Comparison of ENCODE assay signal across 8 mouse cellular contexts in the genomic region with DNA sequence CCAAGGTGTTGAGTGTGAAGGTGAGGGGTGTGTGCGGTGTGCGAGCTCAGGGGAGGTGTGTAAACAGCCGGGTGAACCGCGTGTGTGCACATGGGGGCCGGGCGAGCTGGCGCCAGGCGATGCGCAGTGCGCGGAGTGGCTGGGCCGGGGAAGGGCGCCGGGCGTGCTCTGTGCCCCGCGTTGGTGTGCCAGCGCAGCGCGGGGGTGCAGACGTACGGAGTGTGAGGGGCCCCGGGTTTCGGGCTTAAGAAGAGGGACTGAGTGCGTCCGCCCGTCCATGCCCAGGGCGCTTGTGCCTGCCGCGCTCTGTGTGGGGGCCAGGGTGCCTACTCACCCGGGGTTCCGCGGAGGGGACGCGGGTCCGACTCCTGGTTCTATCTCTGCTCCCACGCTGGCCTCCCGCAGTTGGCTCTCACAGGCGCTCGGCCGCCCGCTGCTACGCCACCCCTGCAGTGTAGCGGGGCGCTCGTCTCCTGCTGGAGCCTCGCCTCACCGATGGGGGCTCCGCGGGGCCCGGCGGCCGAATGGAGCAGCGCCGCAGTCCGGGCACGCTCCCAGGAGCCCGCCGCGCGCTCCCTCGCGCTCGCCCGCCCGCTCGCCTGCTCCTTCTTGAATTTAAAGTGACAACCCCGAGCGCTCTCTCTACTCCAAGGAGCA. TPM values are rescaled to one million over a fixed set of nuclear protein-coding genes. Genes with fewer than 3 reads are reported as not detected.
DNase-seq lines count a peak whose midpoint lies in the region; ATAC-seq and TF ChIP-seq lines count a peak whose summit lies in the region.

No protein-coding gene starts in this region.

- peak overlapping the region; percentile 75 for H3K9ac ChIP-seq in kidney, embryonic 16.5 days (replicated peaks; ENCODE audit: low read length)
- H3K9ac ChIP-seq in liver, embryonic 13.5 days: peak overlapping the region; percentile 43

- no peaks in the 10 kb centered on the region for H3K9me3 ChIP-seq in kidney, embryonic 16.5 days (ENCODE audit: low read length)
- H3K9me3 ChIP-seq in liver, embryonic 13.5 days (replicated peaks): no peaks in the 10 kb centered on the region

- H3K4me1 ChIP-seq in kidney, embryonic 16.5 days (ENCODE audit: insufficient read depth, low read length): peaks cover 16% of the 10 kb centered on the region
- peaks cover 12% of the 10 kb centered on the region for H3K4me1 ChIP-seq in liver, embryonic 13.5 days (replicated peaks)

- no peak for TF ChIP-seq CTCF in gastrocnemius, adult 2 months (IDR thresholded peaks at IDR 0.05)

- ATAC-seq in kidney, embryonic 16.5 days (ENCODE audit: low FRiP score, low TSS enrichment): peak; percentile 68
- ATAC-seq in liver, embryonic 13.5 days (ENCODE audit: low read depth): peak; percentile 44; the same call in 1 of the 2 replicates
- ATAC-seq in inflammation-experienced regulatory T-cells, adult 6 months: no peak

- peak overlapping the region; percentile 77 for H3K4me3 ChIP-seq in gastrocnemius, adult 2 months
- H3K4me3 ChIP-seq in kidney, embryonic 16.5 days (ENCODE audit: low read length): peak overlapping the region; percentile 62
- H3K4me3 ChIP-seq in liver, embryonic 13.5 days (replicated peaks): peak overlapping the region; percentile 50

- DNase-seq in left cerebral cortex, adult 18-20 months (ENCODE audit: low spot score in 2 of 2): peak; percentile 62 to 79
- DNase-seq in left cerebral cortex, adult 11 months (ENCODE audit: low spot score): no peak
- DNase-seq in cerebellum, adult 9-10 months: peak; percentile 82
- peak; percentile 71 for DNase-seq in gastrocnemius, adult 2 months
- DNase-seq in liver, embryonic 13.5 days: no peak
- peak; percentile 48 for DNase-seq in retina, embryonic 14.5 days (ENCODE audit: low spot score)

- H3K36me3 ChIP-seq in kidney, embryonic 16.5 days (ENCODE audit: insufficient read depth, low read length): no peaks in the 10 kb centered on the region
- no peaks in the 10 kb centered on the region for H3K36me3 ChIP-seq in liver, embryonic 13.5 days

- H3K27me3 ChIP-seq in kidney, embryonic 16.5 days (ENCODE audit: insufficient read depth, low read length): peaks cover 6% of the 10 kb centered on the region; the same call in 1 of the 2 replicates
- H3K27me3 ChIP-seq in liver, embryonic 13.5 days: peaks cover 82% of the 10 kb centered on the region

- H3K27ac ChIP-seq in gastrocnemius, adult 2 months: peak overlapping the region; percentile 76
- no peak overlapping the region for H3K27ac ChIP-seq in kidney, embryonic 16.5 days (ENCODE audit: low read length)
- H3K27ac ChIP-seq in liver, embryonic 13.5 days: no peak overlapping the region

- H3K4me2 ChIP-seq in kidney, embryonic 16.5 days (replicated peaks; ENCODE audit: low read depth, low read length): peak overlapping the region; percentile 98
- H3K4me2 ChIP-seq in liver, embryonic 13.5 days: peak overlapping the region; percentile 66

- WGBS in kidney, embryonic 16.5 days: 0% methylated on average over 55 of the region's 70 CpGs
- under 1% methylated on average over 70 of the region's 70 CpGs for WGBS in liver, embryonic 13.5 days (ENCODE audit: insufficient replicate concordance)

- intact Hi-C loops in gastrocnemius, adult 2 months (cut with DNase I): no loop called here

RNA-seq across cellular contexts. Expression of a gene that starts 0.5 kb away (rescaled TPM):
- 10 to 100 TPM; 38.2 to 55.8 TPM for total RNA-seq in left cerebral cortex, adult 18-20 months (2021)
- 1 to 10 TPM; 6.8 to 7.6 TPM for total RNA-seq in gastrocnemius, adult 2 months (2021)
- polyA plus RNA-seq in kidney, embryonic 16.5 days (2015; fragmentation: Nextera tagmentation; extraction: Ambion mirVana): 2.8 and 3.8 TPM in 2 replicates
- 0.17 and 0.22 TPM in 2 replicates for polyA plus RNA-seq in liver, embryonic 13.5 days (2015; fragmentation: Nextera tagmentation; extraction: Ambion mirVana)
- under 1 TPM in 1 of 3 experiments, not detected in 2; 0.20 TPM for polyA plus RNA-seq in inflammation-experienced regulatory T-cells, adult 6 months (2017; shearing (Covaris generic))

RNA-seq across cellular contexts. Expression of a gene that starts 21.7 kb away (rescaled TPM):
- not detected for total RNA-seq in left cerebral cortex, adult 18-20 months (2021)
- not detected for total RNA-seq in gastrocnemius, adult 2 months (2021)
- polyA plus RNA-seq in kidney, embryonic 16.5 days (2015; fragmentation: Nextera tagmentation; extraction: Ambion mirVana): 0.22 TPM in 1 of 2 replicates, not detected in the other
- polyA plus RNA-seq in liver, embryonic 13.5 days (2015; fragmentation: Nextera tagmentation; extraction: Ambion mirVana): not detected in 2 replicates
- not detected for polyA plus RNA-seq in inflammation-experienced regulatory T-cells, adult 6 months (2017; shearing (Covaris generic))

RNA-seq across cellular contexts. Expression of a gene that starts 33.5 kb away (rescaled TPM):
- 10 to 100 TPM; 68.0 to 79.3 TPM for total RNA-seq in left cerebral cortex, adult 18-20 months (2021)
- total RNA-seq in gastrocnemius, adult 2 months (2021): 100 to 1,000 TPM in 1 of 2 experiments, 10 to 100 TPM in 1; 94.6 to 119 TPM
- polyA plus RNA-seq in kidney, embryonic 16.5 days (2015; fragmentation: Nextera tagmentation; extraction: Ambion mirVana): 56.3 and 70.9 TPM in 2 replicates
- polyA plus RNA-seq in liver, embryonic 13.5 days (2015; fragmentation: Nextera tagmentation; extraction: Ambion mirVana): 31.4 and 35.1 TPM in 2 replicates
- 1 to 10 TPM in 1 of 3 experiments, under 1 TPM in 2; 0.67 to 1.3 (median 0.69) TPM for polyA plus RNA-seq in inflammation-experienced regulatory T-cells, adult 6 months (2017; shearing (Covaris generic))

RNA-seq across cellular contexts. Expression of a gene that starts 37.5 kb away (rescaled TPM):
- total RNA-seq in left cerebral cortex, adult 18-20 months (2021): 1 to 10 TPM in 1 of 2 experiments, under 1 TPM in 1; 0.59 to 1.3 TPM
- total RNA-seq in gastrocnemius, adult 2 months (2021): under 1 TPM; 0.28 to 0.73 TPM
- polyA plus RNA-seq in kidney, embryonic 16.5 days (2015; fragmentation: Nextera tagmentation; extraction: Ambion mirVana): 46.3 and 57.9 TPM in 2 replicates
- 6.5 and 6.7 TPM in 2 replicates for polyA plus RNA-seq in liver, embryonic 13.5 days (2015; fragmentation: Nextera tagmentation; extraction: Ambion mirVana)
- polyA plus RNA-seq in inflammation-experienced regulatory T-cells, adult 6 months (2017; shearing (Covaris generic)): 1 to 10 TPM in 2 of 3 experiments, under 1 TPM in 1; 0.75 to 2.5 (median 2.4) TPM

Comparison
In these comparisons a context has a peak if more than half of its experiments do, and no peak if none do; other contexts are left out.
1. DNase-seq: peak in left cerebral cortex, adult 18-20 months (2 of 2), cerebellum, adult 9-10 months (single experiment), gastrocnemius, adult 2 months (single experiment) and retina, embryonic 14.5 days (single experiment); none in left cerebral cortex, adult 11 months (single experiment) and liver, embryonic 13.5 days (single experiment).
2. RNA of a gene that starts 33.5 kb away (polyA plus RNA-seq): 56.3 to 70.9 TPM in kidney, embryonic 16.5 days and 31.4 to 35.1 TPM in liver, embryonic 13.5 days; 0.67 to 1.3 TPM in inflammation-experienced regulatory T-cells, adult 6 months; every median in the first group is over 10 times any median in the second.
3. Peak in every context shown above with its lines, with median percentiles within 50 percentile points of each other: H3K4me3 ChIP-seq.